Mouse (Mus musculus): ENCODE measurements at regions not wholly inside any gene's neighbourhood (a gene's known extent, or its start where the extent isn't known, plus 50 kb on each side); places are given as distances from the start of the nearest gene placed in this dataset.

GRCm38 (mm10) chr1:163190841-163191240 is 105.4 kb upstream of the Mroh9 start:
- Histone ChIP-seq H3K4me2 (no peak overlapping the region), H3K36me3 (no peaks in the 10 kb centered on the region), H3K9ac (no peak overlapping the region), H3K4me3 (no peak overlapping the region), H3K4me1 (peaks cover 6% of the 10 kb centered on the region), H3K27ac (peak overlapping the region; percentile 43; the same call in 1 of the 2 replicates), H3K27me3 (no peaks in the 10 kb centered on the region), H3K9me3 (no peaks in the 10 kb centered on the region)
- WGBS = 21% methylated on average over 2 of the region's 2 CpGs
- peak; percentile 19; the same call in 1 of the 2 replicates for ATAC-seq (ENCODE audit: insufficient number of reproducible peaks, low FRiP score, low TSS enrichment, low read depth)

GRCm38 (mm10) chr1:163181851-163182250 is 96.4 kb upstream of the Mroh9 start:
- no peaks in the 10 kb centered on the region for H3K9me3 ChIP-seq
- no peak overlapping the region for H3K27ac ChIP-seq
- H3K36me3 ChIP-seq = no peaks in the 10 kb centered on the region
- H3K27me3 ChIP-seq = no peaks in the 10 kb centered on the region
- no peak overlapping the region for H3K9ac ChIP-seq
- WGBS = 71% methylated on average over 2 of the region's 2 CpGs
- no peak overlapping the region for H3K4me2 ChIP-seq
- ATAC-seq (ENCODE audit: insufficient number of reproducible peaks, low FRiP score, low TSS enrichment, low read depth) = no peak
- H3K4me1 ChIP-seq = no peaks in the 10 kb centered on the region
- H3K4me3 ChIP-seq = no peak overlapping the region

- no peak overlapping the region for H3K4me3 ChIP-seq
- H3K4me1 ChIP-seq = no peaks in the 10 kb centered on the region
- no peak overlapping the region for H3K27ac ChIP-seq
- H3K36me3 ChIP-seq = no peaks in the 10 kb centered on the region
- H3K4me2 ChIP-seq = no peak overlapping the region
- no peak for ATAC-seq (ENCODE audit: insufficient number of reproducible peaks, low FRiP score, low TSS enrichment, low read depth)
- no peak overlapping the region for H3K9ac ChIP-seq
- H3K27me3 ChIP-seq = no peaks in the 10 kb centered on the region
- no peaks in the 10 kb centered on the region for H3K9me3 ChIP-seq
- 21% methylated on average over 3 of the region's 3 CpGs for WGBS
These were observed 91.5 kb upstream of the Mroh9 start for GRCm38 (mm10) chr1:163177011-163177410.

- no peak overlapping the region for H3K27ac ChIP-seq
- H3K4me3 ChIP-seq = no peak overlapping the region
- no peaks in the 10 kb centered on the region for H3K27me3 ChIP-seq
- no peaks in the 10 kb centered on the region for H3K36me3 ChIP-seq
- H3K4me2 ChIP-seq = no peak overlapping the region
- no peak overlapping the region for H3K9ac ChIP-seq
- ATAC-seq (ENCODE audit: insufficient number of reproducible peaks, low FRiP score, low TSS enrichment, low read depth) = no peak
- H3K4me1 ChIP-seq = no peaks in the 10 kb centered on the region
- H3K9me3 ChIP-seq = no peaks in the 10 kb centered on the region
These were observed 81.6 kb upstream of the Mroh9 start for GRCm38 (mm10) chr1:163167051-163167450.

GRCm38 (mm10) chr1:163163636-163164035 is 78.2 kb upstream of the Mroh9 start:
- no peak overlapping the region for H3K4me3 ChIP-seq
- no peaks in the 10 kb centered on the region for H3K4me1 ChIP-seq
- H3K9me3 ChIP-seq = no peaks in the 10 kb centered on the region
- H3K27ac ChIP-seq = no peak overlapping the region
- H3K9ac ChIP-seq = no peak overlapping the region
- H3K27me3 ChIP-seq = no peaks in the 10 kb centered on the region
- WGBS = 60% methylated on average over 2 of the region's 2 CpGs
- no peaks in the 10 kb centered on the region for H3K36me3 ChIP-seq
- ATAC-seq (ENCODE audit: insufficient number of reproducible peaks, low FRiP score, low TSS enrichment, low read depth) = no peak
- H3K4me2 ChIP-seq = no peak overlapping the region

- Histone ChIP-seq H3K36me3 (no peaks in the 10 kb centered on the region), H3K4me2 (no peak overlapping the region), H3K4me1 (no peaks in the 10 kb centered on the region), H3K9ac (no peak overlapping the region), H3K27ac (no peak overlapping the region), H3K9me3 (no peaks in the 10 kb centered on the region), H3K27me3 (no peaks in the 10 kb centered on the region), H3K4me3 (no peak overlapping the region)
- WGBS = 41% methylated on average over 3 of the region's 3 CpGs
- no peak for ATAC-seq (ENCODE audit: insufficient number of reproducible peaks, low FRiP score, low TSS enrichment, low read depth)
These were observed 74.4 kb upstream of the Mroh9 start for GRCm38 (mm10) chr1:163159911-163160310.

GRCm38 (mm10) chr1:163158491-163158890 is 73.0 kb upstream of the Mroh9 start:
- Histone ChIP-seq H3K9me3 (no peaks in the 10 kb centered on the region), H3K36me3 (no peaks in the 10 kb centered on the region), H3K4me1 (no peaks in the 10 kb centered on the region), H3K9ac (no peak overlapping the region), H3K27me3 (no peaks in the 10 kb centered on the region), H3K4me2 (no peak overlapping the region), H3K4me3 (no peak overlapping the region), H3K27ac (no peak overlapping the region)
- ATAC-seq (ENCODE audit: insufficient number of reproducible peaks, low FRiP score, low TSS enrichment, low read depth) = no peak
- 55% methylated on average over 5 of the region's 5 CpGs for WGBS

- Histone ChIP-seq H3K27me3 (no peaks in the 10 kb centered on the region), H3K9ac (no peak overlapping the region), H3K4me2 (peak overlapping the region; percentile 32), H3K27ac (no peak overlapping the region), H3K4me1 (no peaks in the 10 kb centered on the region), H3K9me3 (no peaks in the 10 kb centered on the region), H3K4me3 (peak overlapping the region; percentile 30), H3K36me3 (no peaks in the 10 kb centered on the region)
- peak; percentile 58; the same call in 1 of the 2 replicates for ATAC-seq (ENCODE audit: insufficient number of reproducible peaks, low FRiP score, low TSS enrichment, low read depth)
- WGBS = 24% methylated on average over 13 of the region's 13 CpGs
These were observed 64.9 kb upstream of the Mroh9 start for GRCm38 (mm10) chr1:163150203-163150855.

GRCm38 (mm10) chr1:163146641-163147040 is 61.2 kb upstream of the Mroh9 start:
- no peaks in the 10 kb centered on the region for H3K27me3 ChIP-seq
- H3K36me3 ChIP-seq = no peaks in the 10 kb centered on the region
- 35% methylated on average over 1 of the region's 1 CpGs for WGBS
- H3K9me3 ChIP-seq = no peaks in the 10 kb centered on the region
- H3K4me2 ChIP-seq = no peak overlapping the region
- H3K27ac ChIP-seq = no peak overlapping the region; the same call in 1 of the 2 replicates
- peak; percentile 63; the same call in 1 of the 2 replicates for ATAC-seq (ENCODE audit: insufficient number of reproducible peaks, low FRiP score, low TSS enrichment, low read depth)
- H3K9ac ChIP-seq = no peak overlapping the region
- no peak overlapping the region for H3K4me3 ChIP-seq
- no peaks in the 10 kb centered on the region for H3K4me1 ChIP-seq

- no peak for ATAC-seq (ENCODE audit: insufficient number of reproducible peaks, low FRiP score, low TSS enrichment, low read depth)
- no peaks in the 10 kb centered on the region for H3K27me3 ChIP-seq
- H3K36me3 ChIP-seq = no peaks in the 10 kb centered on the region
- WGBS = 86% methylated on average over 1 of the region's 1 CpGs
- no peak overlapping the region for H3K4me3 ChIP-seq
- H3K4me2 ChIP-seq = no peak overlapping the region
- no peaks in the 10 kb centered on the region for H3K9me3 ChIP-seq
- no peak overlapping the region for H3K9ac ChIP-seq
- no peak overlapping the region for H3K27ac ChIP-seq
- H3K4me1 ChIP-seq = no peaks in the 10 kb centered on the region
These were observed 57.6 kb upstream of the Mroh9 start for GRCm38 (mm10) chr1:163143113-163143512.

- H3K36me3 ChIP-seq = no peaks in the 10 kb centered on the region
- H3K27me3 ChIP-seq = no peaks in the 10 kb centered on the region
- 68% methylated on average over 1 of the region's 1 CpGs for WGBS
- no peaks in the 10 kb centered on the region for H3K9me3 ChIP-seq
- no peak overlapping the region for H3K9ac ChIP-seq
- H3K4me3 ChIP-seq = no peak overlapping the region
- no peak for ATAC-seq (ENCODE audit: insufficient number of reproducible peaks, low FRiP score, low TSS enrichment, low read depth)
- no peak overlapping the region for H3K27ac ChIP-seq
- H3K4me1 ChIP-seq = no peaks in the 10 kb centered on the region
- no peak overlapping the region for H3K4me2 ChIP-seq
These were observed 56.0 kb upstream of the Mroh9 start for GRCm38 (mm10) chr1:163141471-163141870.

- Histone ChIP-seq H3K4me3 (no peak overlapping the region), H3K4me1 (0 out of 2 replicates have a peak, but pooled peaks cover 3% of the 10 kb centered on the region)
These were observed 52.7 kb upstream of the Mroh9 start for GRCm38 (mm10) chr1:163138179-163138578.

More at GRCm38 (mm10) chr1:163138179-163138578, 52.7 kb upstream of the Mroh9 start:
- H3K27me3 ChIP-seq = no peaks in the 10 kb centered on the region
- H3K9ac ChIP-seq = no peak overlapping the region
- no peak overlapping the region for H3K27ac ChIP-seq
- no peaks in the 10 kb centered on the region for H3K9me3 ChIP-seq
- no peaks in the 10 kb centered on the region for H3K36me3 ChIP-seq
- no peak overlapping the region for H3K4me2 ChIP-seq
- 57% methylated on average over 1 of the region's 1 CpGs for WGBS
- ATAC-seq (ENCODE audit: insufficient number of reproducible peaks, low FRiP score, low TSS enrichment, low read depth) = no peak

All from limb, embryonic 15.5 days (tissue).